Mouse (Mus musculus) urinary bladder, postnatal 25 days (tissue): ENCODE results near the gene Dtx2.
A peak's percentile ranks its signal among the peaks of the same experiment; 100 is the strongest.

Experiments used
- DNase-seq: peaks from one replicate; pipeline ENCODE4 v3.0.0; 2022; ENCODE audit warnings: low spot score

Gene Dtx2

DNA sequence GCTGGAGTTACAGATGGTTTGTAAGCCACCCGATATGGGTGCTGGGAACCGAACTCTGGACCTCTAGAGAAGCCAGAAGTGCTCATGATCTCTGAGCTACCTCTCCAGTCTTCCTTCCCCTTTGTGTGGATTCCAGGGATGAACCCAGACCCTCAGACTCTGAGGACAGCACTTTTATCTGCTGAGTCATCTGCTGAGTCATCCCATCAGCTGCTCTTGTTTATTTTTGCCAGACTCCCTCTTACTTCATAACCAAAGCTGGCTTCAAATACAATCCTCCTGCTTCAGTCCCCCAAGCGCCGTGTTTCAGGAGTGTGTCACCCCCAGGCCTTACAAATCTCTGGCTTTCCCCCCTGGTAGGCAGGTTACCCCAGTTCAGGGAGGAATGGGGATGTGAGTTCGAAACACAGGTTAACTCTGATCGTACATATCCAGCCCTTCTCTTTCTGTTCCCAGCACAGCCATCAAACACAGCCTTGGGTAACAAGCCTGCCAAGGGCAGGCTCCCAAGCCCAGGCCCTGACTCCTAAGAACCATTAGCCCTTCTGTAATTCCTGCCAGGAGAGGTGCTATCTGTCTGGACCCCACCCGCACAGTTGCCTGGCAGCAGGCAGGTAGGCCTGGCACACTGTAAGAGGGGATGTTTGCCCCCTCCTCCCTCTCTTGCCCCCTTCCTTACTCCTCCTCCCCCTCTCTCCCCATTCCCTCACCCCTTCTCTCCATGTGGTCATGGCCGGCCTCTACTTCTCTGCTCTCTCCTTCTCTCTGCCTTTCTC lies 18.5 kb upstream of the Dtx2 start:
- DNase-seq, result no peak

GRCm38 (mm10) chr5:135979381-135979780 lies 15.2 kb upstream of the Dtx2 start:
- DNase-seq, result no peak

- DNase-seq, result no peak
These were observed 14.7 kb upstream of the Dtx2 start, which contains the start of gene Zp3 for GRCm38 (mm10) chr5:135979904-135980303. Zp3 (plus strand) TSS chr5:135980099.

DNA sequence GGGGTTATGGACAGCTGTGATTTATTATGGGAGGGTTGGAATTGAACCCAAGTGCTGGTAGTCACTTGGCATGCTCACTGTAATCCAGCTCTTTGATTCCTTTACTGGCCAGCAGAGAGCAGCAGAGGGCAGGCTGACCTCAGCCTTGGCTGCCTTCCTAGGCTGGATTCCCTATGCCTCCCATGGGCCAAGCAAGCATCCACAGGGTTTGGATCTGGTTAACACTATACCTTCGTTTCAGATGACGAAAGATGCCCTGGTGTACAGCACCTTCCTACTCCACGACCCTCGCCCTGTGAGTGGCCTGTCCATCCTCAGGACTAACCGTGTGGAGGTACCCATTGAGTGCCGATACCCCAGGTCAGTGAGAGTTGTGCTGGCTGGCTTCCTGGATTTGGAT lies 12.2 kb upstream of the Dtx2 start:
- DNase-seq, result peak; percentile 61

DNA sequence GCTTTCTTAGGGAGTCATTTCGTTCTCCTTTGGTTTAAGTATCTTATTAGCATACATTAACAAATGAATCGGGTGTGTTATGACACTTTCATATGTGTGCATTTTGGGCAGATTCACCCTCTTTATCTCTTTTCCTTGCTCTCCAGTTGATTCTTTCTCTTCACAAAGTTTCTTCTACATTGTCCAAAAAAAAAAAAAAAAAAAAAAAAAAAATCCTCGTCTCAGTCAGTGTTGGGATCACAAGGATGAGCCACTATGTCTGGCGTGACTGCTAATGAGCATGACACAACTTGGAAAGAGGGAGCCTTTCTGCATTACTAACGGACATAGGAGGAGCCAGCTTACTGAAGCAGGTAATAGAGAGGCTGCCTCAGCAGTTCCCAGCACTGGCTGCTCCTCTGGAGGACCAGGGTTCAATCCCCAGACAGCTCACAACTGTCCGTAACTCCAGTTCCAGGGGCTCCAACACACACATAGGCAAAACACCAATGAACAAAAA lies 10.0 kb upstream of the Dtx2 start:
- DNase-seq, result no peak

DNA sequence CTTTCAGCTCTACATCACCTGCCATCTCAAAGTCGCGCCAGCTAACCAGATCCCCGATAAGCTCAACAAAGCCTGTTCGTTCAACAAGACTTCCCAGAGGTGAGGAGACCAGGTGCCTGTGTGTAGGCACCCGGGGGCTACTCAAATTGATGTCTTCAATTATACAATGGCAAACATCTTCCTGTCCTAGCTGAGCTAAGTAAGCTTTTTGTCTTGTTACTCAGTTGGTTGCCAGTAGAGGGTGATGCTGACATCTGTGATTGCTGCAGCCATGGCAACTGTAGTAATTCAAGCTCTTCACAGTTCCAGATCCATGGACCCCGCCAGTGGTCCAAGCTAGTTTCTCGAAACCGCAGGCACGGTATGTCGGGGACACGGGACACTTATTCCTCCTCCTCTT lies 7.4 kb upstream of the Dtx2 start:
- DNase-seq, result no peak

DNA sequence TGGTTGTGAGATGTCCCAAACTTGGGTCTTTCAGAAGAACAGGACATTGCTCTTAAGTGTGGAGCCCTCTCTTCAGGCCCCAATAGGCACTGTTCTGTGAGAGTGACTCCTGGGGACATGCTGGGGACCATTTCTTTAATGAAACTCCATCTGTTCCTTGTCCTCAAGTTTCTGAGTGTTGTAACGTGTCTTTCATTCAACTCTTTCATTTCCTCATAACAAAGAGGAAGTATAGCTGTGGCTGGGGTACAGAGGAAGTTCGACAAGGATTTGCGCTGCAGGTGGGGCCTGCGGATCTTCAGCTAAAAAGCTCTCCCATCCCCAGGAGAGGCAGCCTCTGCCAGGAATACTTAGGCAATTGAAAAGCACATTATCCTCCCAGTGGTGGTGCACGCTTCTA lies 4.0 kb upstream of the Dtx2 start:
- DNase-seq, result no peak

- DNase-seq, result no peak
These were observed 1.1 kb upstream of the Dtx2 start for GRCm38 (mm10) chr5:135993381-135993965.

- DNase-seq, result no peak
These were observed 270 bp upstream of the Dtx2 start for GRCm38 (mm10) chr5:135994335-135994724.

DNA sequence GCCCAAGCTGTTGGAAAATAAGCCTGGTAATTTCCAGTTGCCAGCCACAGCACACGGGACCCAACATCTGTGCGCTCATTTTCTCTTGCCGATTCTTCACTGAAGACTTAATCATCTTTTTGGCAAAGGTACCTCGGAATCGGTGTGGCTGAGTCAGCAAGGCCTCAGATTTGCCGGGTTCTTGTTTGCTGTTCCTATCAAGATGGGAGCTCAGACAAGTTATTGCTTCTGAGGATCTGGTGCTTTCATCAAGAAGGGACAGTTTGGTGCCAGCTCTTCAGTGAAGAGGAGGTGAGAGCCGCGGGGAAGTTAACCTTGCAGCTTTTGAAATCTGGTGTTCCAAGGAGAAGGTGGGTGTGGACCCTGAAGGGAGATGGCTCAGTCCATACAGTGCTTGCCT lies 1.6 kb downstream of the Dtx2 start:
- DNase-seq, result no peak

DNA sequence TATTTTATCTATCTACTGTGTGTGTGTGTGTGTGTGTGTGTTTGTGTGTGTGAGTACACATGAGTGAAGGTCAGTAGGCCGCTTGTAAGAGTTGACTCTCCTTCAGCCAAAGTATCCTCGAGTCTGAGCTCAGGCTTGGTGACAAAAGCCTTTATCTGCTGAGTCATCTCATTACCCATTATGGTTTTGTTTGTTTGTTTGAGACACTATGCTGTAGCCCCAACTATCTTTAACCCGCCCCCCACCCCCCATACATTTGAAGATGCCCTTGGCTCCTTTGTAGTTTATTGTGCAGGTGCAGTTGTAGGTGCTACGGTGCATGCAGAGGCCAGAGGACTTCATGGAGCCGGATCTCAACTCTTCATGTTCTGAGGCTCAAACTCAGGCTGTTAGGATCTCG lies 6.6 kb downstream of the Dtx2 start:
- DNase-seq, result no peak

DNA sequence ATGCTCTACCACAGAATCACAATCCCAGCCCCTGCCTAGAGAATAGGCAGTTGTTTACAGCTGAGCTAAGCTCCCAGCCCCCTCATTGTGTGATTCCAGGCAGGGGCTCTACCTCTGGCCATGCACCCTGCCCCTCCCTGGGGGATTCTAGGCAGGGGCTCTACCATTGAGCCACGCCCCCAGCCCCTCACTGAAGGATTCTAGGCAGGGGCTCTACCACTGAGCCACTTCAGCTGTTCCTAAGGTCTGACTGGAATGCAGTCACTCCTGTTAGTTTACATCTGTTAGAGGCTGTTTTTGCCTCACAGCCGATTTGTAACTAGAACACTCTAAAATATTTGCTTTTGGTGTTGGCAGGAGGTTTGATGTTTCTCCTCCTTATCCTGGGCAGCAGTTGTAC lies 7.7 kb downstream of the Dtx2 start:
- no peak for DNase-seq

DNA sequence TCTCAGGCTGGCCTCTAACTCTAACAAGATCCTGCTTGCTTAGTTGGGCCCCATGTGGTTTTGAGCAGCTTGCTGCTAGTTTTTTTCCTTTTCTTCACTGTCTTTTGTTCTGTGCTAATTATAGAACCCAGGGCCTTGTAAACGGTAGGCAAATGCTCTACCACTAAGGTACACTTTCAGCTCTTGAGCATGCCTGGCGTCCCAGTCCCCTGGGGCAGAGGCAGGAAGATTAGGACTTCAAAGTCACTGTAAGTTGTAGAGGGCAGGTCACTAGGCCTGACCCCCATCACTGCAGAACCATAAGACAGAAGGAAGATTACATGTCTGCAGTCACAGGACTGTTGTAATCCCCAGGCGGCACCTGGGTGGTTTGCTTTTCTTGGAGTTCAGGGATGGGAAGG lies 8.2 kb downstream of the Dtx2 start:
- DNase-seq, result no peak

DNA sequence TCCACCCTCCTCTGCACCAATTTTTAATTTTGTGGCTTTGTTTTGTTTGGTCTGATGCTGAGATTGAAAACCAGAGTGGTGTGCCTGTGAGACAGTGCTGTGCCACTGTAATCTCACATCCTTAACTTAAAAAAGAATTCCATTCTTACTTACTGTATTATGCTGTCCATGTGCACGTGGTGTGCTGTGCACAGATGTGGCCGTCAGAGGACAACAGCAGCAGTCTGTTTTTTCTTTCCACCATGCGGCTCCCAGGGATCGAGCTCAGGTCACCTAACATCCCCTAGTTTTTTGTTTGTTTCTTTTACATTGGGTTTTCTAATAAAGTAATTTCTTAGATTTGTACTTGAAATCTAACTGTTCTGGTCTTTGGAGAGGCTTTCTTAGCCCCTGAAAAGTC lies 9.9 kb downstream of the Dtx2 start:
- no peak for DNase-seq

DNA sequence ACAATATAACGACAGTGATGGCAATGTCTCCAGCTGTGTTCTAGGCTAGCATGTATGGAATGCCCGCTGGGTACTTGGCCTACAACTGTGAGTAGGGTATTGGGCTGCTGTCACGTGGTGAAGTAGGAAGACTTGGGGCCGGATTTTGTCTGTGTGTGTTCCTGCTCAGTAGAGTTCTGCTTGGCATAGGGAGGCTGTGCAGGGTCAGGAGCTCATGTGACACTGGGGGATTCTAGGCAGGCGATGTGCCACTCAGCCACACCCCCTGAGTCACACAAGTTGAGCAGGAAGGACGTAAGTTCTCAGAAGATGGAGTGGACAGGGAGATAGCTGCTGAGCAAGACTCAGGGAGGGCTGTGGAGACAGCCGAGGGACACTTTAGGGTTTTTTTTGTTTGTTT lies 13.1 kb downstream of the Dtx2 start:
- no peak for DNase-seq

GRCm38 (mm10) chr5:136014877-136015276 lies 20.3 kb downstream of the Dtx2 start:
- no peak for DNase-seq

GRCm38 (mm10) chr5:136015586-136015985 lies 21.0 kb downstream of the Dtx2 start:
- DNase-seq, result peak; percentile 54

- peak; percentile 49 for DNase-seq
These were observed 21.6 kb downstream of the Dtx2 start for GRCm38 (mm10) chr5:136016014-136016876.

GRCm38 (mm10) chr5:136017262-136017661 lies 22.7 kb downstream of the Dtx2 start:
- DNase-seq, result no peak

DNA sequence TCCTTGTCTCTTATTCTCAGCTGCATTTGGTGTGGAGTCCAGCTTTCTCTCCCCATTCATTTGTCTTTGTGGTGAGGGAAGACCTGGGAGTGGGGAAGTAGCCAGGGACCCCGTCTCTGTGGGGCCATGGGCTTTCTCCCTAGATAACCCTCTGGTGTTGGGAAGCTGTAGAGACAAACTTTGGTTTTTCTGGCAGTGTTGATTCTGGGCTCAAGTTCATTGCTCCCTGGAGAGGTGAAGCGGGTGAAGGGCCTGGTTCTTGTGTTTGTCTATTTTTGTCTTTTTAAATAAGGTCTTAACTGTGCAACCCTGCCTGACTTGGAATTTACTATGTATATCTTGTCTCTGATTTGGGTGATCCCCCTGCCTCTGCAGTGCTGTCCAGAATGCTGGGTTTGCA lies 24.1 kb downstream of the Dtx2 start:
- DNase-seq, result no peak

GRCm38 (mm10) chr5:136019907-136020306 lies 25.3 kb downstream of the Dtx2 start:
- peak; percentile 20 for DNase-seq

DNA sequence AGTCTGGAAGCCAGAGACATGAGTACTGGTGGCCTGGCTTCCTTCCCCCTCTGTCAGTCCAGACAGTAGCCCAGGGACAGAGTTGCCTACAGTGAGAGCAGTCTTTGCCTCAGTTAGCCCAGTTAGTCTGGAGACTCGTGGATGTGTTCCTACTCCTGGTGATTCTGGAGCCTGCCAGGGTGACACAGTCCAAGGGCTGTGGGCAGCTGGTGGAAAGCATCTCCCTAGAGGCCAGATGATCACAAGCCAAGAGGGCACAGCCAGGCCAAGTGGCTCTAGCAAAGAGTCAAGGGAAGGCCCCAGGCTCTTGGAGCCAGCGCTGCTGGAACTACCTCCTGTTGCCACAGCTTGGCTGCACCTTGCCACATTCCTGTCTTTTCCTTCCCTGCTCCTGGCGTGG lies 31.1 kb downstream of the Dtx2 start:
- no peak for DNase-seq

- no peak for DNase-seq
These were observed 32.3 kb downstream of the Dtx2 start for GRCm38 (mm10) chr5:136026859-136027258.
